Mouse (Mus musculus) skeletal muscle tissue, adult 2 months (tissue): ENCODE results near the gene Gm21776.
"Not testable (repeated sequence)": the region's sequence is repeated elsewhere in the genome, so short reads cannot be mapped to it uniquely, and the experiment has no call there.

Source experiments
- DNase-seq: peaks from one replicate; pipeline ENCODE4 v3.0.0-alpha.2; 2012; ENCODE audit warnings: low read depth, low spot score

The Gm21776 gene

GRCm38 (mm10) chrY:76378362-76378761 lies at the start of gene Gm21776:
Gene Gm21776, plus strand, starts transcription at chrY:76378662.
- DNase-seq: not testable (repeated sequence)
